Comparison of ENCODE assay signal across 8 mouse cellular contexts in genomic region chr4:97752276-97753010, GRCm38 (mm10). TPM values are rescaled to one million over a fixed set of nuclear protein-coding genes. Genes with fewer than 3 reads are reported as not detected.
DNase-seq lines count a peak whose midpoint lies in the region; ATAC-seq and TF ChIP-seq lines count a peak whose summit lies in the region.

No protein-coding gene starts in this region.

- peak overlapping the region; percentile 80 for H3K4me2 ChIP-seq in forebrain, embryonic 16.5 days (ENCODE audit: low read length)
- H3K4me2 ChIP-seq in limb, embryonic 15.5 days: peak overlapping the region; percentile 89
- H3K4me2 ChIP-seq in neural tube, embryonic 14.5 days (ENCODE audit: low read depth, low read length): peak overlapping the region; percentile 51

- ATAC-seq in forebrain, embryonic 16.5 days: no peak
- ATAC-seq in limb, embryonic 15.5 days (ENCODE audit: insufficient number of reproducible peaks, low FRiP score, low TSS enrichment, low read depth): no peak
- no peak for ATAC-seq in neural tube, embryonic 14.5 days (ENCODE audit: low read depth)

- no peaks in the 10 kb centered on the region for H3K36me3 ChIP-seq in liver, adult 2 months (ENCODE audit: control insufficient read depth, insufficient read depth, low read length)
- no peaks in the 10 kb centered on the region for H3K36me3 ChIP-seq in forebrain, embryonic 16.5 days (ENCODE audit: control insufficient read depth, insufficient read depth)
- no peaks in the 10 kb centered on the region for H3K36me3 ChIP-seq in limb, embryonic 15.5 days
- no peaks in the 10 kb centered on the region for H3K36me3 ChIP-seq in neural tube, embryonic 14.5 days (ENCODE audit: control insufficient read depth, insufficient read depth, low read length)

- no peaks in the 10 kb centered on the region for H3K9me3 ChIP-seq in forebrain, embryonic 16.5 days (ENCODE audit: control insufficient read depth, low read length)
- no peaks in the 10 kb centered on the region for H3K9me3 ChIP-seq in limb, embryonic 15.5 days
- no peaks in the 10 kb centered on the region for H3K9me3 ChIP-seq in neural tube, embryonic 14.5 days (ENCODE audit: control insufficient read depth, low read length)

- no peaks in the 10 kb centered on the region for H3K79me2 ChIP-seq in liver, adult 2 months (ENCODE audit: control insufficient read depth, insufficient read depth, low read length)

- H3K27me3 ChIP-seq in liver, adult 2 months (ENCODE audit: control insufficient read depth, insufficient read depth, low read length): no peaks in the 10 kb centered on the region
- H3K27me3 ChIP-seq in forebrain, embryonic 16.5 days (replicated peaks; ENCODE audit: control insufficient read depth, insufficient read depth, low read length): 0 out of 2 replicates have a peak, but pooled peaks cover 2% of the 10 kb centered on the region
- H3K27me3 ChIP-seq in limb, embryonic 15.5 days: no peaks in the 10 kb centered on the region
- H3K27me3 ChIP-seq in neural tube, embryonic 14.5 days (ENCODE audit: control insufficient read depth, insufficient read depth, low read length): no peaks in the 10 kb centered on the region; the same call in 1 of the 2 replicates

- peaks cover 5% of the 10 kb centered on the region for H3K4me1 ChIP-seq in liver, adult 2 months (ENCODE audit: control insufficient read depth, insufficient read depth, low read length)
- peaks cover 19% of the 10 kb centered on the region for H3K4me1 ChIP-seq in forebrain, embryonic 16.5 days (replicated peaks; ENCODE audit: control insufficient read depth, insufficient read depth, low read length)
- H3K4me1 ChIP-seq in limb, embryonic 15.5 days: peaks cover 33% of the 10 kb centered on the region
- peaks cover 5% of the 10 kb centered on the region for H3K4me1 ChIP-seq in neural tube, embryonic 14.5 days (ENCODE audit: control insufficient read depth, insufficient read depth, low read length)

- TF ChIP-seq CTCF in liver, adult 2 months (IDR thresholded peaks at IDR 0.05; ENCODE audit: low read depth, low read length): no peak

- DNase-seq in liver, adult 2 months (ENCODE audit: extremely low read depth, low read depth, low spot score): no peak
- DNase-seq in liver: no peak
- DNase-seq in urinary bladder, postnatal 10 days (ENCODE audit: low spot score): no peak
- no peak for DNase-seq in gastrocnemius, adult 18-20 months (ENCODE audit: low spot score)
- DNase-seq in adrenal gland, adult 8-10 months: no peak

- 33% methylated on average over 5 of the region's 5 CpGs for WGBS in liver, adult 2 months
- WGBS in forebrain, embryonic 16.5 days: 23% methylated on average over 5 of the region's 5 CpGs
- 49% methylated on average over 5 of the region's 5 CpGs for WGBS in limb, embryonic 15.5 days
- 24% methylated on average over 5 of the region's 5 CpGs for WGBS in neural tube, embryonic 14.5 days

- H3K27ac ChIP-seq in liver, adult 2 months (replicated peaks; ENCODE audit: insufficient read depth, low read depth, low read length): peak overlapping the region; percentile 87
- no peak overlapping the region; the same call in 1 of the 2 replicates for H3K27ac ChIP-seq in forebrain, embryonic 16.5 days (ENCODE audit: low read length)
- peak overlapping the region; percentile 83 for H3K27ac ChIP-seq in limb, embryonic 15.5 days
- peak overlapping the region; percentile 75; the same call in 1 of the 2 replicates for H3K27ac ChIP-seq in neural tube, embryonic 14.5 days (ENCODE audit: low read depth, low read length)

- peak overlapping the region; percentile 58 for H3K4me3 ChIP-seq in liver, adult 2 months (ENCODE audit: insufficient read depth, low read depth, low read length)
- H3K4me3 ChIP-seq in forebrain, embryonic 16.5 days (replicated peaks; ENCODE audit: low read length): peak overlapping the region; percentile 43
- peak overlapping the region; percentile 45 for H3K4me3 ChIP-seq in limb, embryonic 15.5 days
- H3K4me3 ChIP-seq in neural tube, embryonic 14.5 days (ENCODE audit: low read depth, low read length): 0 out of 2 replicates have a peak overlapping the region, but pooled peaks have one; percentile 21

- TF ChIP-seq POLR2A in liver, adult 2 months (IDR thresholded peaks at IDR 0.05; ENCODE audit: extremely low read depth, insufficient read depth, low read length): no peak

- H3K9ac ChIP-seq in liver, adult 2 months (ENCODE audit: low read depth, low read length): 0 out of 2 replicates have a peak overlapping the region, but pooled peaks have one; percentile 32
- peak overlapping the region; percentile 69; the same call in 1 of the 2 replicates for H3K9ac ChIP-seq in forebrain, embryonic 16.5 days (replicated peaks; ENCODE audit: low read depth, low read length)
- no peak overlapping the region for H3K9ac ChIP-seq in limb, embryonic 15.5 days
- H3K9ac ChIP-seq in neural tube, embryonic 14.5 days (replicated peaks; ENCODE audit: low read depth, low read length): no peak overlapping the region; the same call in 1 of the 2 replicates

RNA-seq across cellular contexts. Expression of gene Nfia, which starts 20.1 kb away (rescaled TPM):
- total RNA-seq in liver, adult 2 months (2014; rRNA removed): 12.5 and 20.0 TPM in 2 replicates
- 31.7 and 32.2 TPM in 2 replicates for polyA plus RNA-seq in liver, adult 2 months (2012; rRNA removed)
- polyA plus RNA-seq in forebrain, embryonic 16.5 days (2015; fragmentation: Nextera tagmentation; extraction: Ambion mirVana): 88.3 and 97.1 TPM in 2 replicates
- polyA plus RNA-seq in limb, embryonic 15.5 days (2015; fragmentation: Nextera tagmentation; extraction: Ambion mirVana): 64.5 and 64.9 TPM in 2 replicates
- 50.0 and 55.0 TPM in 2 replicates for polyA plus RNA-seq in neural tube, embryonic 14.5 days (2014; fragmentation: Nextera tagmentation; extraction: Ambion mirVana)
- 10 to 100 TPM; 56.3 to 56.9 TPM for total RNA-seq in gastrocnemius, adult 18-20 months (2021)
- 100 to 1,000 TPM; 117 to 145 (median 127) TPM for total RNA-seq in adrenal gland, adult 8-10 months (2022)

RNA-seq across cellular contexts. Expression of gene E130114P18Rik, which starts 25.4 kb away (rescaled TPM):
- total RNA-seq in liver, adult 2 months (2014; rRNA removed): not detected in 2 replicates
- not detected in 2 replicates for polyA plus RNA-seq in liver, adult 2 months (2012; rRNA removed)
- 31.0 and 34.5 TPM in 2 replicates for polyA plus RNA-seq in forebrain, embryonic 16.5 days (2015; fragmentation: Nextera tagmentation; extraction: Ambion mirVana)
- polyA plus RNA-seq in limb, embryonic 15.5 days (2015; fragmentation: Nextera tagmentation; extraction: Ambion mirVana): 3.0 and 3.5 TPM in 2 replicates
- polyA plus RNA-seq in neural tube, embryonic 14.5 days (2014; fragmentation: Nextera tagmentation; extraction: Ambion mirVana): 22.6 and 24.6 TPM in 2 replicates
- total RNA-seq in gastrocnemius, adult 18-20 months (2021): under 1 TPM in 1 of 2 experiments, not detected in 1; 0.21 TPM
- under 1 TPM in 3 of 4 experiments, not detected in 1; 0.28 to 0.73 (median 0.59) TPM for total RNA-seq in adrenal gland, adult 8-10 months (2022)

Comparison
In these comparisons a context has a peak if more than half of its experiments do, and no peak if none do; other contexts are left out.
1. H3K9ac ChIP-seq: peak in liver, adult 2 months (single experiment) and forebrain, embryonic 16.5 days (single experiment); none in limb, embryonic 15.5 days (single experiment) and neural tube, embryonic 14.5 days (single experiment).
2. Peak in every context shown above with its lines, with median percentiles within 50 percentile points of each other: H3K4me3 ChIP-seq and H3K4me2 ChIP-seq.